Mouse (Mus musculus) layer of hippocampus, postnatal 14 days (tissue): ENCODE data around the gene Phgdh. TPM values are rescaled to one million over a fixed set of nuclear protein-coding genes. Genes with fewer than 3 reads are reported as not detected.

Experiments
- DNase-seq, 2 experiments: peaks; one replicate each; pipeline ENCODE4 v3.0.0; 2021 to 2022; ENCODE audit warnings: low spot score in 2 of 2, mixed read lengths in 1 of 2
- long read RNA-seq, 2 experiments: library from polyadenylated mRNA; stranded (forward); transcript quantifications; one replicate each; pipeline ENCODE4 v2.0.0; 2021
- total RNA-seq, 2 experiments: library from RNA; stranded (reverse); gene quantifications; 2 replicates each; pipeline ENCODE4 v1.2.3; 2021

Phgdh gene
- 10 to 100 TPM; 62.8 to 72.3 TPM for total RNA-seq
- long read RNA-seq, experiment 1, transcript Phgdh-201 (12 exons, 1,893 nt) = major isoform, 71 of 79 reads
- long read RNA-seq, experiment 1, partial matches to known transcripts = 4 of 79 reads
- long read RNA-seq, experiment 1, other reads (novel, unspliced or antisense) = 4 of 79 reads
- long read RNA-seq, experiment 2, transcript Phgdh-201 (12 exons, 1,893 nt) = major isoform, 91 of 109 reads
- long read RNA-seq, experiment 2, partial matches to known transcripts = 13 of 109 reads
- long read RNA-seq, experiment 2, other reads (novel, unspliced or antisense) = 5 of 109 reads

- DNase-seq = peak; percentile 52 to 66
These were observed at the start of gene Phgdh for GRCm38 (mm10) chr3:98339706-98340109. Gene Phgdh (minus strand): TSS chr3:98339990.

- DNase-seq = no peak
These were observed 49.5 kb upstream of the Phgdh start for GRCm38 (mm10) chr3:98389305-98389704.

GRCm38 (mm10) chr3:98387756-98388155, 48.0 kb upstream of the Phgdh start:
- DNase-seq = no peak

GRCm38 (mm10) chr3:98387086-98387485, 47.3 kb upstream of the Phgdh start:
- DNase-seq = no peak

- no peak for DNase-seq
These were observed 43.4 kb upstream of the Phgdh start for GRCm38 (mm10) chr3:98383024-98383790.

GRCm38 (mm10) chr3:98382246-98382939, 42.6 kb upstream of the Phgdh start, which contains the start of gene Zfp697:
Gene Zfp697 (plus strand): TSS chr3:98382461.
- peak; percentile 81 to 89 for DNase-seq

- DNase-seq = no peak
These were observed 42.0 kb upstream of the Phgdh start for GRCm38 (mm10) chr3:98381677-98382245.

- no peak for DNase-seq
These were observed 39.4 kb upstream of the Phgdh start for GRCm38 (mm10) chr3:98379236-98379635.

GRCm38 (mm10) chr3:98378267-98378666, 38.5 kb upstream of the Phgdh start:
- no peak for DNase-seq

GRCm38 (mm10) chr3:98374980-98375379, 35.2 kb upstream of the Phgdh start:
- DNase-seq = no peak

GRCm38 (mm10) chr3:98374062-98374719, 34.4 kb upstream of the Phgdh start:
- DNase-seq = no peak

GRCm38 (mm10) chr3:98368776-98369175, 29.0 kb upstream of the Phgdh start:
- no peak for DNase-seq

- no peak for DNase-seq
These were observed 28.5 kb upstream of the Phgdh start for GRCm38 (mm10) chr3:98368283-98368682.

- DNase-seq = no peak
These were observed 27.0 kb upstream of the Phgdh start for GRCm38 (mm10) chr3:98366823-98367222.

GRCm38 (mm10) chr3:98366086-98366485, 26.3 kb upstream of the Phgdh start:
- DNase-seq = no peak

GRCm38 (mm10) chr3:98362753-98363152, 23.0 kb upstream of the Phgdh start:
- no peak for DNase-seq

- DNase-seq = no peak
These were observed 17.0 kb upstream of the Phgdh start for GRCm38 (mm10) chr3:98356632-98357370.

- no peak for DNase-seq
These were observed 16.2 kb upstream of the Phgdh start for GRCm38 (mm10) chr3:98356026-98356365.

- DNase-seq = no peak
These were observed 15.7 kb upstream of the Phgdh start for GRCm38 (mm10) chr3:98355344-98356025.

- DNase-seq = peak; percentile 57 to 84
These were observed 14.1 kb upstream of the Phgdh start for GRCm38 (mm10) chr3:98353892-98354291.
